Mouse (Mus musculus): ENCODE measurements around the gene Abhd15. TPM values are rescaled to one million over a fixed set of nuclear protein-coding genes. Genes with fewer than 3 reads are reported as not detected.

Abhd15 gene
- polyA plus RNA-seq (2014; fragmentation: Illumina TruSeq; extraction: RNeasy Lipid Tissue Mini Kit (QIAGEN cat#74804); ENCODE audit: low read depth, low replicate concordance): 14.0 TPM

DNA sequence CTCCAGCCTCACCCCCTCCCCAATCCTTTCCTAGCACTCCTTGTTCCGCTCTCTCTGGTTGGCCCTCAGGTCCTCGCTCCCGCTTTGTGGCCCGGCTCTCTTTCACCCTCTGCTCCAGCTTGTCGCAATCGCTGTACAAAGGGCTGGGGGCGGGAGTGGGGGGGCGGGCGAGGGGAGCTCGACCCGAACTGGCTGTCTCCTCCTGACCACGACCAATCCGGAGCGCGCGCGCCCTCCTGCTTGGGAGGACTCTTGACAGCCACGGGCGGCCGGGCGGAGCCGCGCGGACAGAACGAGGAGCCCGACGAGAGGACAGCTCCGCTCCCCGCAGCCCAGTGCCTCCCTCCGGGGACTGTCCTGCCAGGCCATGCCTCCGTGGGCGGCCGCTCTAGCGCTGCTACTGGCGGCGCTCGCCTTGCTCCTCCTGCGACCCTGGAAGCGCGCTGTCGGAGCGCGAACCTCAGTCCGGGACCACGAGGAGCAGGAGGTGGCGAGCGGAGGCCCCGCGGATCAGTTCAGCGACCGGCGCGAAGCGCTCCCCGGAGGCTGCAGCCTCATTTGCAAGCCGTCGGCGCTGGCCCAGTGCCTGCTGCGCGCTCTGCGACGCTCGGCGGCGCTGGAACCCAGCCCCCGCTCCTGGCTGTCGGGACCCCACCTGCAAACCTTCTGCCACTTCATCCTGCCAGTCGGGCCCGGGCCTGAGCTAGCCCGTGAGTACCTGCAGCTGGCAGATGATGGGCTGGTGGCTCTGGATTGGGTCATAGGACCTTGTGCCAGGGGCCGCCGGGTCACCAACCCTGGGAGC, at the start of gene Abhd15:
Gene Abhd15, plus strand, starts transcription at position 290 of the 805 bp plus-strand sequence.

GRCm38 (mm10) chr11:77489591-77490235, 25.2 kb upstream of the Abhd15 start, which contains the start of gene Ankrd13b:
TSS of gene Ankrd13b (minus strand) at chr11:77489678.

DNA sequence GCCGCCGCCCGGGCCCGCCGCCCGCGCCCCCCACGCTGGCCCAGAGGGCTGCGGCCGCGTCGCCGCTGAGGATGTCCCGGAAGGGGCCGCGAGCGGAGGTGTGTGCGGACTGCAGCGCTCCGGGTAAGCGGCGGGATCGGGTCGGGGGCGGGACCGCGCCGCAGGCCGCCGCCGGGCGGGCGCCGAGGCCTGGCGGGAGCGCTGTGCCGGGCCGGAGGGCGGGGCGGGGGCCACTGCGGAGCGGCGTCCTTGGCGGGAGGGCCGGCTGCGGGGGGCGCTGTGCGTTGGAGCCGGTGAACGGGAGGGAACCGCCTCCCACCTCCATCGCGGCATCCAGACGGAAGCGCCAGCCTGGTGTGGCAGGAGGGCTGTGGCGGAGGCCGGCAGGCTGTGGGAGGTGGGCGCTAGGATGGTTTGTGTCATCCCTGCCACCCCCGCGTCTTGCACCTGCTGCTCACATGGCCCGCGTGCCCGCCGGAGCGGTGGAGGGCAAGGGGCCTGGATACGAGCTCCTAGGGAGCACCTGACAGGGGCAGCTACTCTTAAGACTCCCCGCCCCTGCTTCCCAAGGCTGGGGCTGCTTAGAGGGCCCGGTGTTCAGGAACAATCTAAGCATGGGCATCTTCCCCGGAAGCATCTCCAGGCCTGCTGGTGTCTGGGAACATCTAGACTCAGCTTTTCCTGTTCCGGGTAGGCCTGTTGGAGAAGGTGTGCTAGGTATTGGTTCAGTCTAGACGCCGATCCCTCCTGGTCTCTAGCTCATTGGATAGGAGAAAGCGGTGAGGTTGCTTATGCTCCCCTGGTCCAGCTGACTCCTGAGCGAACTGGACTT, 21.2 kb upstream of the Abhd15 start, which contains the start of gene Git1:
Gene Git1, plus strand, starts transcription at position 51 of the 832 bp plus-strand sequence.

DNA sequence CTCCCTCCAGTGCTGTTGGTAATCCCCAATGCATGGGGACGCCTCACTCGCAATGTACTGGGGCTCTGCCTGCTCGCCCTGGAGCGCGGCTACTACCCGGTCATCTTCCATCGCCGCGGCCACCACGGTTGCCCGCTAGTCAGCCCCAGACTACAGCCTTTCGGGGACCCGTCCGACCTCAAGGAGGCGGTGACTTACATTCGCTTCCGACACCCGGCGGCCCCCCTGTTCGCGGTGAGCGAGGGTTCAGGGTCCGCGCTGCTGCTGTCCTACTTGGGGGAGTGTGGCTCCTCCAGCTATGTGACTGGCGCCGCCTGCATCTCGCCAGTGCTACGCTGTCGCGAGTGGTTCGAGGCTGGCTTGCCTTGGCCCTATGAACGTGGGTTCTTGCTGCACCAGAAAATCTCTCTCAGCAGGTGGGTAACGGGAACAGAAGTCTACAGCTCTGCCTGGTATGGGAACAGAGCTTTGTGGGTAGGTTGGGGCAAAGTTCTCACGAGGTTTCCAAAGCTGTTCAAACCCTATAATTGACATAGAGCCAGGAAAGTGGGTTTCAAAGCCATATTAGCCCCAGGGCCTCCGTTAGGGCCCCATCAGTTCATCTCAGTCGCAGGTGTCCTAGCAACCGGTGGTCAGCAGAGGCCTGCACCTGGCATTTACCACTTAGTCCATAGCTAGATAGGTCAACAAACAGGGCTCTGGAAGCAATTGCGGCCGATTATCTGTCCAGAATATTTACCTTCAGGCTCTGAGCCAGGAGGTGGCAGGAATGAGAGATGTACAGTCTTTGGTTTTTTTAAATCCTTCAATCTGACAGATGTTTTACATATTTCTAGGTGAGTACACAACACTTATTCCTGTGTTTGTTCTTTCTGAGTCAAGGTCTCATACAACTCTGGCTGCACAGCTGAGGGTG, 974 bp downstream of the Abhd15 start, which contains the start of gene Trp53i13:
Gene Trp53i13, minus strand, starts transcription at position 344 of the 916 bp plus-strand sequence.

DNA sequence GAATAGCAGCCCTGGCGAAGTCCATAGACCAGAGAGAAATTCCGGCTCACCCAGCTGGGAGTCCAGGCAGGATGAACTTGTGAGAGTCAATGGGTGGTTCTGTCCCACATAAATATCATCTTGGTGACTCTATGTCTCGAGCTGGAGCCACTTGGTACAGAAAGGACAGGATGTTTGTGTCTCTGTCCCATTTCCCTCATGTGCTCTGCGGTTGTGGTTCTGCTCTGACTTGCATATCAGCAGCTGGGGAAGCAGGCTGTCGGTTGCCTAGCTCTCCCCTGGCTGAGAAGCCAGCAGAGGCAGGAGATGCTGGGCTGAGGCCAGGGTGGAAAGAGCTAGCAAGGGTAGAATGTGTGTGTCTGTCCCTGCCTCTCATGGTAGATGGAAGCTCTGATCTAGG, 4.1 kb downstream of the Abhd15 start, which contains the start of gene Gm10392:
Gene Gm10392, minus strand, starts transcription at position 156 of the 400 bp plus-strand sequence.

Other genes starting within 250 kb of the Abhd15 start
- 6.1 TPM for gene Coro6, start 52.7 kb upstream of the Abhd15 start, polyA plus RNA-seq (2014; fragmentation: Illumina TruSeq; extraction: RNeasy Lipid Tissue Mini Kit (QIAGEN cat#74804); ENCODE audit: low read depth, low replicate concordance)
- gene Ankrd13b, start 25.4 kb upstream of the Abhd15 start, polyA plus RNA-seq (2014; fragmentation: Illumina TruSeq; extraction: RNeasy Lipid Tissue Mini Kit (QIAGEN cat#74804); ENCODE audit: low read depth, low replicate concordance): 6.4 TPM
- gene Git1, start 21.6 kb upstream of the Abhd15 start, polyA plus RNA-seq (2014; fragmentation: Illumina TruSeq; extraction: RNeasy Lipid Tissue Mini Kit (QIAGEN cat#74804); ENCODE audit: low read depth, low replicate concordance): 47.8 TPM
- gene Trp53i13, start 859 bp downstream of the Abhd15 start, polyA plus RNA-seq (2014; fragmentation: Illumina TruSeq; extraction: RNeasy Lipid Tissue Mini Kit (QIAGEN cat#74804); ENCODE audit: low read depth, low replicate concordance): 14.7 TPM
- gene Gm10392, start 4.1 kb downstream of the Abhd15 start, polyA plus RNA-seq (2014; fragmentation: Illumina TruSeq; extraction: RNeasy Lipid Tissue Mini Kit (QIAGEN cat#74804); ENCODE audit: low read depth, low replicate concordance): not detected
- gene Taok1, start 92.7 kb downstream of the Abhd15 start, polyA plus RNA-seq (2014; fragmentation: Illumina TruSeq; extraction: RNeasy Lipid Tissue Mini Kit (QIAGEN cat#74804); ENCODE audit: low read depth, low replicate concordance): 13.3 TPM
- 16.4 TPM for gene Nufip2, start 171.0 kb downstream of the Abhd15 start, polyA plus RNA-seq (2014; fragmentation: Illumina TruSeq; extraction: RNeasy Lipid Tissue Mini Kit (QIAGEN cat#74804); ENCODE audit: low read depth, low replicate concordance)
- gene Cryba1, start 210.2 kb downstream of the Abhd15 start, polyA plus RNA-seq (2014; fragmentation: Illumina TruSeq; extraction: RNeasy Lipid Tissue Mini Kit (QIAGEN cat#74804); ENCODE audit: low read depth, low replicate concordance): not detected
- gene Myo18a, start 248.1 kb downstream of the Abhd15 start, polyA plus RNA-seq (2014; fragmentation: Illumina TruSeq; extraction: RNeasy Lipid Tissue Mini Kit (QIAGEN cat#74804); ENCODE audit: low read depth, low replicate concordance): 27.9 TPM

All from adipose tissue, adult 10 weeks (tissue).